Mouse (Mus musculus): ENCODE measurements at regions not wholly inside any gene's neighbourhood (a gene's known extent, or its start where the extent isn't known, plus 50 kb on each side); places are given as distances from the start of the nearest gene placed in this dataset.
A peak's percentile ranks its signal among the peaks of the same experiment; 100 is the strongest.

DNA sequence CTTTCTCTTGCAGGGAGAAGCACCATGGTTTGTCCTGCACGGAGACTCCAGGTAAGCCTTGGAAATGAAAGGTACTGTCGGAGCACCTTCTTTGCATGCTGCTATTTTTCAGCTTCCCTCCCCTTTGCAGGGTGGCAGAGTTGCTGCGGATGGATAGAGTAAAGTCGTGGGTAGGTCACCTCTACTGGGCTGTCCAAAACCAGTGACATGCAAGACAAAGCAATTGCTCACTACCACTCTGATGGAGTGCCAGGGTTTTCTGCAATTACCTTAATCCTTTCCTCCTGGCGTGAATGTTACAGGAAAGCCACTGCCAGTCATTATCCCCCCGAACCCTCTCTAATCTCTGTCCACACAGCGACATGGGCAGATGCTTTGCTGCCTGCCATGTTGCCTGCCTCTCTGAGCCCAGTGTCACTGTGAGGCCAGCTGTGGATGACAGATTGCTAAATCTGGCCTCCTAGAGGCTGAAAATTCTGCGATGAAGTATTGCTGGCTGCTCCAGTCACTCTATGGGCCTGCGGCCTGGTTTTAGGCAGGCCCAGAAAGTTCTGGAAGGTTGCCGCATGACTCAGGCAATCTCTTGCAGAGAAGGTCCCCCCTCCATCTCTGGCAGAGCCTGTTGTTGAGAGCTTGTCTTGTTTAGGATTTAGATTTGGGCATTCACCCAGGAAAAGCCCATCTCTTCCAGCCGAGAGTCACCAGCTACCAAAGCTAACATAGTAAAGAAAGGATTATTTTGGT, 54.1 kb upstream of the Sod3 start:
- peak; percentile 17 to 34 for DNase-seq (ENCODE audit: low spot score in 2 of 2)

DNA sequence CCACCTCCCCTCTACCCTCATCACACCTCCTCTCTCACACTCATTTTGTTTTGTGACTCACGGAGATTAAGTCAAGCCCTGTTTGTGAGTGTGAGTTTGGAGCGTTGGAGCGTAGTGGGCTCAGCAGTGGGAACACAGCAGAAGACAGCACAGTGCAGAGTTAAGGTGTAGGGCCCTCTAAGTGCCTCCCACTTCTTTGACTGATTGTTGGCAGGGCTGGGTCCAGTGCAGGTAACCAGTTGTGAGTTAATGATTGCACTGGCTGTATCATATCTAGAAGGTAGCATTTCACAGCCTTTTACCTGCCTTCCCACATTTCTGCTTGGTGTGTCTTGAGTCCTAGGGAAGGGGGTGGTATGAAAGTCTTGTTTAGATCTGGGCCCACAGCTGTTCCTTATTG, 67.3 kb upstream of the Sod3 start:
- DNase-seq (ENCODE audit: low spot score in 2 of 2) = no peak

DNA sequence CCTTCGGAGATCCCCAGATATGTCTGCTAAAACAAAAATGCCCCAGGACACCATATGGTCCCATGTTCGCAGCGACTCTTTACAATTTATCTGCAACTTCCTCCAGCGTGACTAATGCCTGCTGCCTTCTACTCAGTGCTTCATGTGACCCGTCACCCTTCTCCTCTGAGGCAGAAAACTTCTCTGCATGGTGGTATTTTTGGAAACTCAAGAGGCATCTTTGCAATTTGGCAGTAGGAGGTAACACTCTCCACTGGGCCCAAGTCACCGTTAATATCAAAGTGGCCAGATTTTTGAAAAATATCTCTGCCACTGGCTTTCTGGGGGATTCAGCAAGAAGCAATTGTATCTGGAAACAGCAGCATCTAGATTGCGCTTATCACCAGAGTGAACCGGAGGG, 69.1 kb upstream of the Sod3 start:
- DNase-seq (ENCODE audit: low spot score in 2 of 2) = no peak

DNA sequence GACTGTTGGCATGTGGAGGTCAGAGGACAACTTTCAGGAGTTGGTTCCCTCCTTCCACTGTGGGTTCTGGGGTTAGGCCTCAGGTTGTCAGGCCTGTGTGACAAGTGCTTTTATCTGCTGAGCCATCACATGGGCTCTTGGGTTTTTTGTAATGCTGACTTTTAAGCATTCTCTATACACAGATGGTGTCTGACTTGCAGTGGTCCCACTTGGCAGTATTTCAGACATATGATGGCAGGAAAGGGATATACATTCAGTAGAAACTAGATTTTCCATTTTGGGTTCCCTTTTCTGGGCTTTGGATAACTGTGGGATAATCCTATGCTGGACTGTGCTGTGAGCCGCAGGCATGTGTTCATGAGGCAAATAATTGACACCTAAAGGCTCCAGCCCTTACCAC, 75.3 kb upstream of the Sod3 start:
- DNase-seq (ENCODE audit: low spot score in 2 of 2) = no peak

DNA sequence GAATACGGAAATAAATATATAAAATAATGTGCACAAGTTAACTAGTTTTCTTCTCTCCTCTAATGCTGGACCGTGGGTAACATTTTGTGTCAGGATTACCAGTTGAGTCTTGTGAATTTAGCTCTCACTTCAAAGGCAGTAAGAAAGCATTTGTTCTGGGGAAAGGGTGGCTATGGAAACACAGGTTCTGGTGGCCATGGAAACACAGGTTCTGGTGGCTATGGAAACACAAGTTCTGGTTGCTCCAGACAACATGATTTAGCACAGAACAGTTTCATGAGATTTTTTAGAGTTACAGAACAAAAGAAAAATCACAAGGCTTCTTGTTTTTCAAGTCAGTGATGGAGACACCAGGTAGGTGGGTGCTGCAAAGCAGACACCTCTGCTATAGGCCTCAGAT, 82.7 kb upstream of the Sod3 start:
- DNase-seq (ENCODE audit: low spot score in 2 of 2) = peak in 1 of 2 experiments; percentile 19

DNA sequence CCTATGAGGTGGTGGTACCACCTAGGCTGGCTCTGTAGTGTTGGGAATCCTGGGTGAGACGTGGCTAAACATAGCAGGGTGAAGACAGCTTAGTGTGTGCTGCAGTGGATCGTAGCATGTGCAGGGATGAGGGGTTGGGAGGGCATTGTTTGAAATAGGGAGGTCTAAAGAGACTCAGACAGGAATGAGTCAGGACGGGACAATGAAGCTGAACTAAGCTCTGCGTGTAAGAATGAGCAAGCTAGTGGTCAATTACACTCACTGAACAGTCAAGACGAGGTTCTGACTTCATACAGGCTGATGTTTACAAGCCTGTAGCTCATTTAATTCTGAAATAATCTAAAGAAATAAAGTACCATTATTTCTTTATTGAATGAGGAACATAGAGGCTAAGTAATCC, 85.5 kb upstream of the Sod3 start:
- no peak for DNase-seq (ENCODE audit: low spot score in 2 of 2)

DNA sequence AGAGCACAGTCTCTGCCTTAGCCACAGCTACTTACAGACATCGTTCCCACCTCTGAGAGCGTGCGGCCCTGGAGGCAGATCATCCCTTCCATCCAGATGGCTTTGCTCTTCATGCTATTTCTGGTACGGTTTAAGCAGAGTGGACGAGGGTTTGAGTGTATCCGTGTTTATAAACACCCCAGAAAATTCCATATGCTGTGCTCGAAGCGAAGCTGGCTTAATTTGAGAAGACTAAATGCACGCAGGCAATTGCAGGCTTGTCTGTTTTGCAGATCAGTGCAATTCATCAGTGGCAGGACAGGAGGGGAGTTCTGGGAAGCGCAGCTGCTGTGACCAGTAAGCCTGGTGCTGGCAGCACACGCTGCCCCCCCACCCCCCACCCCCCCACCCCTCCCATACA, 72.9 kb upstream of the Dhx15 start:
- peak; percentile 48 to 54 for DNase-seq (ENCODE audit: low spot score in 2 of 2)

DNA sequence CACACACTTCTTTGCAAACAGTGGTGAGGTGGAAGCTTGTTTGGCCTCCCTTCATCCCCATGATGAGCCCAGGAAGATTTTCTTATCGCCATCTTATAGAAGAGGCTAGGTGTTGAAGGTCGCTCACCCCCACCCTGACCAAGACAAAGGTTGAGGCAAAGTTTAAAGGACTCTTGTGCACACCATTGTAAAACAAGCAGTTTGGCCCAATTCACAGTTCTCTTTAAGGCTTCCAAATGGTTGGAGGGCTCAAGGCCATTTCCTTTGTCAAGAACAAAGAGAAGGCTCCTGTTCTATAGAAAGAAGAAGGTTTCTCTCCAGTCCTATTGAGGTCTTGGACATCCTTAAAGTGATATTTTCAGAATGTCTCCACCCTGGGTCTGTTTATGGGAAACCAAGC, 67.8 kb upstream of the Dhx15 start:
- DNase-seq (ENCODE audit: low spot score in 2 of 2) = no peak

DNA sequence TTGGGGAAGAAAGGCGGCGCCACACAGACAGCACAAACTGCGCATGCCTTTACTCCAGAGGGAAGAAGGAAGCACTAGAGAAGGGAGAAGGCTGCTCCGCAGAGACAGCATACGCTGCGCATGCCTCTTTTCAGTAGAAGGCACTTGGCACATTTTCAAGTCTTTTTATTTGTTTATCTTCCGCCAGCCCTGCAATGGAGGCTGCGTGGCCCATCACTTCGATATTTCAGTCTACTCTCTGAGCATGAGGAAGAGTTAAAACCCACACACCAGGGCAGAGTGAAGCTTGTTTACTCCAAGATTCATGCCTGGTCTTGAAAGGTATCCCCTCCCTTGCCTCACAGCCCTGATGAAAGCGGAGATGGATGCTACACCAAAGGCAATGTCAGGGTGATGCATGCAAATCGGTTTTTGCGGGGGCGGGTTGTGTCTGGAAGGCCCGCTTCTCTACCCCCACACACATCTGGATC, 64.3 kb upstream of the Dhx15 start:
- no peak for DNase-seq (ENCODE audit: low spot score in 2 of 2)

DNA sequence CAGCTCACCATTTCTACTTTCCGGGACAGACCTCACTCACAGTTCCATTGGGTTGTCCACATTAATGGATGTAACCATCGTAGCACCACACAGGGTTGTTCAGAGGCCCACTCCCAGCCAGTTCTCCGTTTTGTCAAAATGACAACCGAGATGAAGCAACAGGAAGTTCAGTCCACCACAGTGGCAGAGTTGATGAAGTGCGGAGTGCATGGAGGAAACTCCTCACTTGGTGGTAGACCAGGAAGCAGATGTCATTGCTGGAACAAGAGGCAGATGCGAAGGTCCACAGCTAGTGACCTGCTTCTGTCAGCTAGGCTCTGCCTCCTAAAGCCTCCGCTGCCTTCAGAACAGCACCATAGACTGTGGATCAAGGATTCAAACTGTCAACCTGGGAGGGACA, 59.5 kb upstream of the Dhx15 start:
- DNase-seq (ENCODE audit: low spot score in 2 of 2) = no peak

DNA sequence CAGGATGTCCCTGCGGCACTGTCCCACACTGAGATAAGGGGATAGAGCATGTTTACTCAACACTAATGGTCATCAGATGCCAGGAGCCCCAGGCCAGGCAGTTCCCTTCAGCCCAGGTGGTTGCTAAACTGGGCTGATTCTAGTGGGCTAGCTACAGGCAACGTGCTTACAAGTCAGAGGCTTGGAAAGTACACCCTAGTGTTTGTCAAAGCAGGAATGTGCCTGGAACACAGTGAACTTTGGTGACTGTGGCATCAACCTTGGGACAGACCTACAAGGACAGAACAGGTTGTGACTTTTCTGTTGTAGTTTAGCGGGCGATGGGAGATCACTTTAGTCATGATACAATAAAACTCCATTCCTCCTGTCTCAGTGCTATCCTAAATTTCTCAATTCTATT, 53.6 kb upstream of the Dhx15 start:
- DNase-seq (ENCODE audit: low spot score in 2 of 2) = no peak

DNA sequence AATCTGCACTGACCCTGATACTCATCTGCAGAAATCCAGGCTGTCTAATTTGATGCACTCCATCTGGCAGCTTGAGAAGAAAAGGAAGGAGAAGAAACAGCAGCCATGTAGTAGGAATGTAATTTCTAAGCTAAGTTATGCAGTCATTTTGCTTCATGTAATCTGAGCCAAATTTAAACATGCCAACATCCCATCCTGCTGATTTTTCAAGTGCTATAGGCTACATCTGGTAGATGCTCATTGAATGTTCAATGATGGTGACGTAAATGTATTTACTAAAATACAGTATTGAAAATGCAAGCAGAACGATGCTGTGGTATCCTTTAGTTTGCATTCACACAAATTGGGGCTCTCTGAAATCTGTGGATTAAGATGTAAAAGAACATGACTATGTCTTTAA, 52.1 kb upstream of the Dhx15 start:
- no peak for DNase-seq (ENCODE audit: low spot score in 2 of 2)

DNA sequence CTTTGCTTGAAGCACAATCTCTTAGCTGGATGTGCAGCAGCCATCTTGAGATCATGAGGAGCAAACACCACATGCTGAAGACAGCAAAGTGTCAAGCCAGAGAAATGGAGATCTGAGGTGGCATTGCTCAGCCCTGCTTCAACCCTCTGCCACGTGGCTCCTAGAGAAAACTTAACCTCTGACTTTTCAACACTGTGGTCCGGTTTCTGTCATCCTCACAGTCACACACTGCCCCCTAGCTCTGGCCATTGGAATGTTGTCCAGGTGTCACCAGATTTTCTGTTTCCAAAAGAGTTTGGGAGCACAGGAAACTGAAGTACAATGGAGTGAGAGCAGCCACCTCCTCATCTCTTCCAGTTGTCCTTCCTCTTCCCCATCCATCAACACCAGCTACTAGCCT, 50.2 kb upstream of the Dhx15 start:
- DNase-seq (ENCODE audit: low spot score in 2 of 2) = no peak
